Mouse (Mus musculus) liver, embryonic 11.5 days (tissue): Measurements from ENCODE around the gene Mtmr12. TPM values are rescaled to one million over a fixed set of nuclear protein-coding genes. Genes with fewer than 3 reads are reported as not detected.
"Not testable (repeated sequence)": the region's sequence is repeated elsewhere in the genome, so short reads cannot be mapped to it uniquely, and the experiment has no call there.

ENCODE experiments used
- ATAC-seq: fragments of 200-750 bp; cut with Nextera tagmentation; replicated peaks from 2 replicates; pipeline ENCODE4 v1.8.0; 2017; ENCODE audit warnings: moderate number of reproducible peaks, mild to moderate bottlenecking, moderate TSS enrichment, moderate library complexity; ENCODE audit not compliant: low FRiP score
- DNase-seq: peaks from one replicate; pipeline ENCODE4 v3.0.0-alpha.2; 2017; ENCODE audit warnings: low spot score
- H3K27ac ChIP-seq: fragments of 300-500 bp; sonication (generic); 2 replicates; pipeline ENCODE4 v1.5.1; 2014; ENCODE audit warnings: mild to moderate bottlenecking, low read depth, low read length, control low read depth
- H3K27me3 ChIP-seq: fragments of 300-500 bp; sonication (generic); replicated peaks from 2 replicates; pipeline ENCODE4 v1.6.1; 2014; ENCODE audit warnings: low read length, mixed read lengths; ENCODE audit not compliant: control insufficient read depth, insufficient read depth
- H3K36me3 ChIP-seq: fragments of 300-500 bp; sonication (generic); 2 replicates; pipeline ENCODE4 v1.6.1; 2014; ENCODE audit warnings: mild to moderate bottlenecking, low read length, moderate library complexity, mixed read lengths; ENCODE audit not compliant: control insufficient read depth, insufficient read depth
- H3K4me1 ChIP-seq: fragments of 300-500 bp; sonication (generic); replicated peaks from 2 replicates; pipeline ENCODE4 v1.6.1; 2014; ENCODE audit warnings: low read length, mixed read lengths; ENCODE audit not compliant: control insufficient read depth, insufficient read depth
- H3K4me2 ChIP-seq: fragments of 300-500 bp; sonication (generic); 2 replicates; pipeline ENCODE4 v1.6.1; 2014; ENCODE audit warnings: mild to moderate bottlenecking, control low read depth, moderate library complexity
- H3K4me3 ChIP-seq: fragments of 300-500 bp; sonication (generic); 2 replicates; pipeline ENCODE4 v1.5.1; 2014; ENCODE audit warnings: low read depth, low read length, control low read depth
- H3K9ac ChIP-seq: fragments of 300-500 bp; sonication (generic); 2 replicates; pipeline ENCODE4 v1.6.1; 2014; ENCODE audit warnings: low read depth, low read length, control low read depth
- H3K9me3 ChIP-seq: fragments of 300-500 bp; sonication (generic); 2 replicates; pipeline ENCODE4 v1.6.1; 2016; ENCODE audit warnings: low read length, inconsistent platforms, mixed read lengths; ENCODE audit not compliant: control insufficient read depth
- WGBS: fragments of 180-500 bp; shearing (Covaris S2); extraction: QIAGEN DNeasy Blood & Tissue Kit; methylation state at CpG from one replicate; pipeline ENCODE4 v1.1.7; 2014; 5-methylcytosine and 5-hydroxymethylcytosine counted together
- polyA plus RNA-seq: library from polyadenylated mRNA; unstranded; fragments of >200 nt; fragmentation: Nextera tagmentation; extraction: Ambion mirVana; gene quantifications from 2 replicates; pipeline ENCODE4 v1.2.1, GENCODE M21; 2014

Gene Mtmr12
- 19.6 and 23.0 TPM in 2 replicates for polyA plus RNA-seq

DNA sequence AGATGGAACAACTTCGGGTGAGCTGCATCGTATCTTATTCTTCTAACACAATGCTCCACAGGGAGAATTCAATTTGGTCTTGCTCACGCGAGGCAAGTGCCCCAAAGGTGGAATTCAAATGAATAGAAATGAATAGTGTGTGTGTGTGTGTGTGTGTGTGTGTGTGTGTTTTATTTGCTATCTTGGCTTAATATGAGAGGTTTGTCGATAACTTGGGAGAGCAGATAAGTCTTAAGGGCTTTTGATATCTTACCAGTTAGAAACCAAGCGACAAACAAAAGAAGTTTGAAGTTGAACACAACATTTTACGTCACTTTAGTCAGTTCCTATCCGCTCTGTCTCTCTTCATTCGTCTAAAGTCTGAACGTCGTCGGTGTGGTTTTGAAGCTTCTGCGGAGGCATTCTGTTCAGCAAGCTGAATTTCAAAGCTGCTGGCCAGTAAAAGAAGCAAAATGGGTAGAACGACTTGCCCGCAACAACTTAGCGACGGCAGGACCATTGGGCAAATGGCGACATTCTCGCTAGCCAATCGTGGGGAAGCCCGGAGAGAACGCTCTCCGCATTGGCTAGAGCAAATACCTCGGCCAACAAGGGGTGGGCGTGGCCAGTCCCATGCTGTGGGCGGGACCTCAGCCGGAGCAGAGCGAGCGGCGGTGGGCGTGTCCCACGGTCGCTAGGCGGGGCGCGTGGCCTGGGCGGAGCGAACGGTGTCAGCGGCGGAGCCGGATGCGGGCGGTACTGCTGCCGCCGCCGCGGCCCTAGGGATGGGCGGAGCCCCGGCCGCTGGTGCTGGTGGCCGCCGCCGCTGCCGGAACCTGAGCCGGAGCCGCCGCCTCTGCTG lies at the start of gene Mtmr12:
Gene Mtmr12, plus strand, starts transcription at position 710 of the 841 bp plus-strand sequence.
- peak within 1 kb of the TSS; percentile 86 for H3K9ac ChIP-seq
- peaks cover 35% of the 10 kb centered on the region for H3K4me1 ChIP-seq

DNA sequence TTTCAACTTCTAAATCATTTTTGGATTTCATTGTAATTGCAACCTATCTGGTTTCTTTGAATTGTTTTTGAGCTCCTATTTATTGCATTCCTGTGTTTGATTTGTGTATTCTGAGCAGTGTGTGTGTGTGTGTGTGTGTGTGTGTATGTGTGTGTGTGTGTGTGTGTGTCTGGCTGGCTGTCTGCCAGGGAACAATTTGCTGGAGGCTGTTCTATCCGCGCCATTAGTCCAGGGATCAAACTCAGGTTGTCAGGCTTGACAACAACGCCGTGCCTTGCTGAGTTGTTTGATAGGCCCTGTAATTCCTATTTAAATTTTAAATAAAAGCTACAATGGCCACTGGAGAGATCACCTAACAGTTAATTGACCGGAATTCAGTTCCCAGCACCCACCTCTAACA lies 26.7 kb upstream of the Mtmr12 start:
- Histone ChIP-seq H3K9ac (no peak overlapping the region), H3K9me3 (no peaks in the 10 kb centered on the region), H3K4me1 (peaks cover 8% of the 10 kb centered on the region), H3K4me3 (no peak overlapping the region), H3K36me3 (peaks cover 26% of the 10 kb centered on the region), H3K4me2 (no peak overlapping the region), H3K27me3 (no peaks in the 10 kb centered on the region), H3K27ac (no peak overlapping the region)
- no peak for ATAC-seq
- WGBS, result 93% methylated on average over 5 of the region's 5 CpGs
- DNase-seq, result no peak

More for the DNA sequence above, at the start of gene Mtmr12:
- Histone ChIP-seq H3K27me3 (no peaks in the 10 kb centered on the region), H3K27ac (peak within 1 kb of the TSS; percentile 93), H3K9me3 (no peaks in the 10 kb centered on the region), H3K36me3 (peaks cover 3% of the 10 kb centered on the region; the same call in 1 of the 2 replicates), H3K4me2 (peak within 1 kb of the TSS; percentile 79), H3K4me3 (peak within 1 kb of the TSS; percentile 88)
- 1% methylated on average over 58 of the region's 58 CpGs for WGBS
- ATAC-seq (peak; percentile 95), DNase-seq (peak; percentile 99)

DNA sequence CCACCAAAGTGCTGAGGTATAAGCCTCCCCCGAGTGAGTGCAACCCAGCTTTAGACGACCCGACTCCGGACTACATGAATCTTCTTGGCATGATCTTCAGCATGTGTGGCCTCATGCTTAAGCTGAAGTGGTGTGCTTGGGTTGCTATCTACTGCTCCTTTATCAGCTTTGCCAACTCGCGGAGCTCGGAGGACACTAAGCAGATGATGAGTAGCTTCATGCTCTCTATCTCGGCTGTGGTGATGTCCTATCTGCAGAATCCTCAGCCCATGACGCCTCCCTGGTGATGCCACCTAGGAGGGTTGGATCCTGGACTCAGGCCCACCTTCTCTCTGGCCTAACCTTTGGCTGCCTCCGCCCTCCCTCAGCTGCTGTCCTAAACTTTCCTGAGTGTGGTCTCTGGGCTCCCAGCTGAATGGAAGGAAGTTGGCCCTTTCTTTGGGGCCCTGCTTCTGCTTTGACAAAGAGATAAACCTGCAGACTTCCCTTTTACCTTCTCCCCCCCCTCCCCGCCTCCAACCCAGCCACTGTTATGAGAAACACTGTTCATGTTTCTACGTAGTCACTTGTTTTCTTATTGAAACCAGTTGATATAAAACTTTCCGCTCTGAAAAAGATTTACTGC lies 23.5 kb upstream of the Mtmr12 start:
- DNase-seq, H3K4me1 ChIP-seq, H3K4me3 ChIP-seq, H3K9ac ChIP-seq, H3K9me3 ChIP-seq, H3K4me2 ChIP-seq, H3K27me3 ChIP-seq: not testable (repeated sequence)
- 55% methylated on average over 13 of the region's 13 CpGs for WGBS
- peak; percentile 89 for ATAC-seq
- Histone ChIP-seq H3K27ac (0 out of 2 replicates have a peak overlapping the region, but pooled peaks have one; percentile 43), H3K36me3 (peaks cover 12% of the 10 kb centered on the region)

DNA sequence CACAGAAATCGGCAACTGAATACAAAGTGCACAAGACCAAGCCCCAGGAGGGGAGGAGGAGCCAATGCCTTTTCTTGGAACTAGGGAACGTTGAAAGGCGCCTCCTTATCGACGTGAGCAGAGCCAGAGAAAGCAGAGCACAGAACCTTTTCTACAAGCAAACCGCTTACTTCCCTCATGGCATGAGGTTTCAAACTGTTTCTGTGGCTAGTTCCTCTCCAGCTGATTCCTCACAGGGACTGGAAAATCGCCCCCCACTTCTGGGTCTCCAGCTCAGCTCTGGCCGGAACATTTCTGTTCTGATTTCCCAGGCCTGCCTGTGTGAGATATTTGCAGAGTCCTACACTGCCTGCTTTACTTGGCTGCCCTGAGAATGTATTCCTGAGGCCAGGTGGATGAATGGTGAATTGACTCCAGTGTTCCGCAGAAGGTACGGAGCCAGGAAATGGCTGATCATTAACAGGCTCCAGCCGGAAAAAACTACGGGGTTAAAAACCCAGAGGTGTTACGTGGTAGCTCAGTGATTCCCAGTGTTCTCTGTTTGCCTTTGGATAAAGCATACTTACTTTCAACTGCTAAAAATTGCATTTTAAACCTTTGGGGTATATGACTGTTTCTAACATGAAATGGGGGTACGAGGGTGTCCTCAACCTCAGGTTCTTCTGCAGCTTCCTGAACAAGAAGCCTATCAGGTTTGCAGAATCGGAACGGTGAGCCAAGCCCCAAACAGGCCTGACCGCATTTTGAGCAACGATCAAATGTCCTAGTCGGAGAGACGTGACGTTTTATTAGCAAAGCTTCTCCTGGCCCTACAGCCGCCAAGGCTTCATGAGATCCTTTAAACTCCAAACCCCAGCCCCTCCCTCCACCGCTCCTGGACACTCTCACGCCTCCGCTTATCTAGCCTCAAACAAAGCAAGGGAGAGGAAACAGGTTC lies 10.7 kb upstream of the Mtmr12 start:
- WGBS, result 16% methylated on average over 25 of the region's 25 CpGs
- peak overlapping the region; percentile 94 for H3K27ac ChIP-seq
- H3K36me3 ChIP-seq, result peaks cover 4% of the 10 kb centered on the region; the same call in 1 of the 2 replicates
- no peaks in the 10 kb centered on the region for H3K27me3 ChIP-seq
- peak overlapping the region; percentile 54 for H3K9ac ChIP-seq
- peak overlapping the region; percentile 70 for H3K4me2 ChIP-seq
- DNase-seq, result peak; percentile 75
- H3K4me3 ChIP-seq, result peak overlapping the region; percentile 41
- H3K4me1 ChIP-seq, result peaks cover 28% of the 10 kb centered on the region
- peak; percentile 82 for ATAC-seq
- H3K9me3 ChIP-seq, result no peaks in the 10 kb centered on the region

GRCm38 (mm10) chr15:12194817-12195735 lies 9.8 kb upstream of the Mtmr12 start:
- peak overlapping the region; percentile 41 for H3K4me3 ChIP-seq
- WGBS, result 37% methylated on average over 20 of the region's 20 CpGs
- H3K4me2 ChIP-seq, result peak overlapping the region; percentile 70
- 0 out of 2 replicates have a peak, but pooled peaks have one; percentile 12 for ATAC-seq
- peak overlapping the region; percentile 94 for H3K27ac ChIP-seq
- H3K9me3 ChIP-seq, result no peaks in the 10 kb centered on the region
- H3K9ac ChIP-seq, result peak overlapping the region; percentile 54
- no peaks in the 10 kb centered on the region for H3K27me3 ChIP-seq
- DNase-seq, result no peak
- H3K4me1 ChIP-seq, result peaks cover 28% of the 10 kb centered on the region
- H3K36me3 ChIP-seq, result peaks cover 2% of the 10 kb centered on the region; the same call in 1 of the 2 replicates

- H3K4me1 ChIP-seq, result peaks cover 28% of the 10 kb centered on the region
- no peak overlapping the region for H3K4me3 ChIP-seq
- H3K27ac ChIP-seq, result no peak overlapping the region
- H3K9me3 ChIP-seq, result no peaks in the 10 kb centered on the region
- H3K4me2 ChIP-seq, result peak overlapping the region; percentile 70
- H3K36me3 ChIP-seq, result no peaks in the 10 kb centered on the region; the same call in 1 of the 2 replicates
- no peak for DNase-seq
- no peak for ATAC-seq
- WGBS, result 89% methylated on average over 5 of the region's 6 CpGs
- no peak overlapping the region for H3K9ac ChIP-seq
- no peaks in the 10 kb centered on the region for H3K27me3 ChIP-seq
Measured at GRCm38 (mm10) chr15:12195966-12196365, 8.9 kb upstream of the Mtmr12 start.

DNA sequence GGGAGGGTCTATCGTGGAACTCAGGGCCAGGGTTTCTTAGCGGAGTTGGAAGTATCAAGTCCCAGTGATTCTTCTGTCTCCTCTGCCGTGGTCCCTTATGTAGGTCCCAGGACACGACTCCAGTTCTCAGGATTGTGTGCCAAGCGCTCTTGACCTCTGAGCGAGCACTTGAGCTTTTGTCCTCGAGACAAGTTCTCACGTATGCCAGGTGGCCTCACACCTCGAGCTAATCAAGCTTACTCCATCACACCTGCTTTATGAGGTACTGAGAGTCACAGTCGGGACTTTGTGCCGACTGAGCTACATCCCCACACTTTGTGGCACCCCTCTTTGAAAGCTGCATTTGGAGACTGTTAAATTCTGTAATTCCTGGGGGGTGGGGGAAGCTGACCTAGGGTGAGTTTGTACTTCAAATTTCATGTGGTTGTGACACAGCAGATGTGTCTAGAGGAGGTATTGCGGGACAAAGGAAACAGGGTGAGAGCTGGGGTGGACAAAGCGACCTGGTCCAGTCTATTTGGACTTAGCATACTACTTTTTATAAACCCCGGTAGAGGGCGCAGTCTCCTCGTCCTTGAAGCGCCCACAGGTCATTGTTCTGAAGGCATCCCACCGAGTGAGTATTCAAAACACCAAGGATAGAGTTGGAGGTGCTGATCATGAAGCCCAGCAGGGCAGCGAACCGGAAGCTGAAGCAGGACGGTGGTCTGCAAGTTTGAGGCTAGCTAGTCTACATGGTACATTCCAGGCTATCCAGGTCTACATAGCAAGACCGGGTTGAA lies 8.2 kb upstream of the Mtmr12 start:
- 30% methylated on average over 22 of the region's 22 CpGs for WGBS
- Histone ChIP-seq H3K36me3 (no peaks in the 10 kb centered on the region), H3K27me3 (no peaks in the 10 kb centered on the region), H3K4me1 (peaks cover 28% of the 10 kb centered on the region), H3K27ac (no peak overlapping the region), H3K9me3 (no peaks in the 10 kb centered on the region), H3K4me2 (peak overlapping the region; percentile 17; the same call in 1 of the 2 replicates), H3K4me3 (no peak overlapping the region), H3K9ac (no peak overlapping the region)
- ATAC-seq, result peak; percentile 59
- DNase-seq, result peak; percentile 61
